Mouse (Mus musculus) olfactory bulb, adult 2 months (tissue): ENCODE data around the gene Tbc1d23. TPM values are rescaled to one million over a fixed set of nuclear protein-coding genes. Genes with fewer than 3 reads are reported as not detected.
"Not testable (repeated sequence)": the region's sequence is repeated elsewhere in the genome, so short reads cannot be mapped to it uniquely, and the experiment has no call there.

Experiments
- H3K27ac ChIP-seq: fragments of 200-500 bp; 2 replicates; pipeline ENCODE4 v1.5.1; 2012; ENCODE audit warnings: low read depth, low read length; ENCODE audit not compliant: insufficient read depth
- H3K4me1 ChIP-seq: fragments of 200-500 bp; 2 replicates; pipeline ENCODE4 v1.6.1; 2012; ENCODE audit warnings: low read length; ENCODE audit not compliant: control insufficient read depth, insufficient read depth
- H3K4me3 ChIP-seq: fragments of 200-500 bp; 2 replicates; pipeline ENCODE4 v1.5.1; 2012; ENCODE audit warnings: mild to moderate bottlenecking, low read depth, low read length, moderate library complexity; ENCODE audit not compliant: insufficient read depth
- CTCF ChIP-seq: fragments of 200-500 bp; IDR thresholded peaks from 2 replicates; pipeline ENCODE4 v1.5.1; 2012; ENCODE audit warnings: low read depth, mild to moderate bottlenecking, low read length, moderate library complexity; ENCODE audit not compliant: insufficient read depth
- POLR2A ChIP-seq: fragments of 200-500 bp; IDR thresholded peaks from 2 replicates; pipeline ENCODE4 v1.6.1; 2012; ENCODE audit warnings: mild to moderate bottlenecking, low read depth, low read length, moderate library complexity; ENCODE audit not compliant: insufficient read depth
- WGBS: fragments of 180-500 bp; shearing (Covaris S2); methylation state at CpG from one replicate; pipeline ENCODE4 v1.1.7; 2018; 5-methylcytosine and 5-hydroxymethylcytosine counted together
- polyA plus RNA-seq: library from polyadenylated mRNA; stranded (reverse); fragments of >200 nt; gene quantifications from 2 replicates; pipeline ENCODE4 v1.2.4, GENCODE M21; 2012; ENCODE audit warnings: low replicate concordance; ENCODE audit not compliant: missing spikeins, insufficient read depth, insufficient read length

Gene Tbc1d23
- polyA plus RNA-seq, 1 experiment, result not detected

GRCm38 (mm10) chr16:57186618-57187017, 44.7 kb downstream of the Tbc1d23 start:
- TF ChIP-seq POLR2A (no peak), CTCF (no peak)
- H3K4me1 ChIP-seq, result no peaks in the 10 kb centered on the region
- H3K4me3 ChIP-seq, result no peak overlapping the region
- 96% methylated on average over 4 of the region's 4 CpGs for WGBS
- H3K27ac ChIP-seq, result no peak overlapping the region

GRCm38 (mm10) chr16:57182037-57182436, 49.3 kb downstream of the Tbc1d23 start:
- H3K4me3 ChIP-seq, result no peak overlapping the region
- no peaks in the 10 kb centered on the region for H3K4me1 ChIP-seq
- no peak overlapping the region for H3K27ac ChIP-seq
- 92% methylated on average over 5 of the region's 5 CpGs for WGBS
- TF ChIP-seq POLR2A (no peak), CTCF (no peak)

DNA sequence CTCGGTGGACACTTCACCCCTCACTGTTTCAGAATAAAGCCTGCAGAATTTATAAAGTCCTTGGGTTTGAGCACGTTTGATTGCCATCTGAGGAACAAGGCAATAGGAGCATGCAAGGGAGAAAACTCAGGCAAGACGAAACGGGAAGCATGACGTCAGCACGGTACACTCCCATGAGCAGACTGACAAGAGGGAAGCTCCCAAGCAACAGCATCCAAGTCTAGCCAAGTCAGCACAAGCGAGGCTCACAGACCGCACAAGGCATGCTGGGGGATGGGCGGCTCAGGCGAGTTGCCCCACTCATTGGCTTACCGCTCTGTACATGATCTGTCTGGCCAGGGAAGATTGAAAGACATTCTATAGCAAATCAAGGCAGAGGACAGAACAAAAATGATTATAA, 50.1 kb downstream of the Tbc1d23 start:
- no peak overlapping the region for H3K27ac ChIP-seq
- H3K4me3 ChIP-seq, result no peak overlapping the region
- no peak for TF ChIP-seq POLR2A
- TF ChIP-seq CTCF, result no peak
- 83% methylated on average over 11 of the region's 11 CpGs for WGBS
- H3K4me1 ChIP-seq, result no peaks in the 10 kb centered on the region

GRCm38 (mm10) chr16:57177664-57178063, 53.6 kb downstream of the Tbc1d23 start:
- TF ChIP-seq POLR2A (no peak), CTCF (no peak)
- WGBS, result 90% methylated on average over 10 of the region's 10 CpGs
- Histone ChIP-seq H3K27ac (no peak overlapping the region), H3K4me3 (no peak overlapping the region), H3K4me1 (no peaks in the 10 kb centered on the region)

- WGBS, result 70% methylated on average over 2 of the region's 2 CpGs
- Histone ChIP-seq H3K27ac (no peak overlapping the region), H3K4me1 (no peaks in the 10 kb centered on the region), H3K4me3 (no peak overlapping the region)
- no peak for TF ChIP-seq CTCF
- no peak for TF ChIP-seq POLR2A
These were observed 54.0 kb downstream of the Tbc1d23 start for GRCm38 (mm10) chr16:57177254-57177653.

- Histone ChIP-seq H3K27ac (no peak overlapping the region), H3K4me1 (no peaks in the 10 kb centered on the region), H3K4me3 (no peak overlapping the region)
- WGBS, result 68% methylated on average over 7 of the region's 7 CpGs
- TF ChIP-seq CTCF (no peak), POLR2A (no peak)
These were observed 55.0 kb downstream of the Tbc1d23 start for GRCm38 (mm10) chr16:57176276-57176675.

- Histone ChIP-seq H3K4me3 (no peak overlapping the region), H3K27ac (no peak overlapping the region), H3K4me1 (no peaks in the 10 kb centered on the region)
- 84% methylated on average over 2 of the region's 2 CpGs for WGBS
- no peak for TF ChIP-seq POLR2A
- TF ChIP-seq CTCF, result no peak
These were observed 55.6 kb downstream of the Tbc1d23 start for GRCm38 (mm10) chr16:57175751-57176150.

DNA sequence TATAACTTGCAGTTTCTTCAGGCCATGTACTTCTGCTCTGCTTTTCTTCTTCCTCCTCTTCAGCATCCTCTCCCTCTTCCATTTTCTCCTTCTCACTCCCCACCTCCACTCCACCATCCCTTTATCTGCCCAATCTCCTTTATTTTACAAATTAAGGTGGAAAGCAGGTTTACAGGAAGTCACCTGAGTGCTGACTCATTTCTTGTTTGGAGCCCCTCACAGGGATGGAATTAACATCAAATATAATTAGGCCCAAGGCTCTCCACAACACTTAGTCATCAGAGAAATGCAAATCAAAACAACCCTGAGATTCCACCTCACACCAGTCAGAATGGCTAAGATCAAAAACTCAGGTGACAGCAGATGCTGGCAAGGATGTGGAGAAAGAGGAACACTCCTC, 56.8 kb downstream of the Tbc1d23 start:
- not testable (repeated sequence) for H3K4me3 ChIP-seq, H3K27ac ChIP-seq, H3K4me1 ChIP-seq

GRCm38 (mm10) chr16:57171570-57171969, 59.7 kb downstream of the Tbc1d23 start:
- WGBS, result 79% methylated on average over 6 of the region's 6 CpGs
- TF ChIP-seq CTCF, result no peak
- TF ChIP-seq POLR2A, result no peak
- no peak overlapping the region for H3K27ac ChIP-seq
- no peak overlapping the region for H3K4me3 ChIP-seq
- no peaks in the 10 kb centered on the region for H3K4me1 ChIP-seq

- Histone ChIP-seq H3K27ac (no peak overlapping the region), H3K4me1 (no peaks in the 10 kb centered on the region), H3K4me3 (no peak overlapping the region)
- 91% methylated on average over 8 of the region's 8 CpGs for WGBS
- no peak for TF ChIP-seq POLR2A
- TF ChIP-seq CTCF, result no peak
These were observed 60.1 kb downstream of the Tbc1d23 start for GRCm38 (mm10) chr16:57171161-57171560.
